ENCODE assay signal across 11 mouse cellular contexts in genomic region chr6:120466609-120467329, GRCm38 (mm10). TPM values are rescaled to one million over a fixed set of nuclear protein-coding genes. Genes with fewer than 3 reads are reported as not detected.
A peak's percentile ranks its signal among the peaks of the same experiment; 100 is the strongest.
DNase-seq lines count a peak whose midpoint lies in the region; ATAC-seq lines count a peak whose summit lies in the region.
"Had no signal": no experiment of that assay in that cellular context is flagged by ENCODE, and none has a peak within 500 bp of the region (broad histone marks: within the 10 kb centered on the region; RNA-seq: fewer than 3 reads in every experiment).

No protein-coding gene starts in this region.

- no peaks in the 10 kb centered on the region for H3K9me3 ChIP-seq in midbrain, embryonic 16.5 days (replicated peaks; ENCODE audit: control insufficient read depth, low read length, poor library complexity, severe bottlenecking)
- no peaks in the 10 kb centered on the region for H3K9me3 ChIP-seq in forebrain, embryonic 16.5 days (ENCODE audit: control insufficient read depth, low read length)

- H3K4me2 ChIP-seq in midbrain, embryonic 16.5 days (ENCODE audit: low read length), result no peak overlapping the region
- no peak overlapping the region for H3K4me2 ChIP-seq in forebrain, embryonic 16.5 days (ENCODE audit: low read length)

- H3K4me3 ChIP-seq in midbrain, embryonic 16.5 days (ENCODE audit: low read depth, low read length), result no peak overlapping the region
- no peak overlapping the region for H3K4me3 ChIP-seq in forebrain, embryonic 16.5 days (replicated peaks; ENCODE audit: low read length)

- no peak overlapping the region for H3K27ac ChIP-seq in midbrain, embryonic 16.5 days (ENCODE audit: low read length)
- H3K27ac ChIP-seq in forebrain, embryonic 16.5 days (ENCODE audit: low read length), result no peak overlapping the region

- H3K9ac ChIP-seq in midbrain, embryonic 16.5 days (ENCODE audit: low read depth, low read length), result no peak overlapping the region
- no peak overlapping the region for H3K9ac ChIP-seq in forebrain, embryonic 16.5 days (replicated peaks; ENCODE audit: low read depth, low read length)

- DNase-seq in lung, postnatal 36 days, result peak; percentile 58
- DNase-seq in lung, postnatal 10 days, result no peak
- DNase-seq in thymus, postnatal 36 days, result peak; percentile 73 to 81
- no peak for DNase-seq in cerebellum, adult 9-11 months
- DNase-seq: adrenal gland, adult 8-10 months; gastrocnemius, postnatal 14 days; right cerebral cortex, postnatal 25 days had no signal

- H3K4me1 ChIP-seq in midbrain, embryonic 16.5 days (ENCODE audit: control insufficient read depth, insufficient read depth, low read length), result peaks cover 6% of the 10 kb centered on the region
- peaks cover 17% of the 10 kb centered on the region for H3K4me1 ChIP-seq in forebrain, embryonic 16.5 days (replicated peaks; ENCODE audit: control insufficient read depth, insufficient read depth, low read length)

- H3K27me3 ChIP-seq in midbrain, embryonic 16.5 days (ENCODE audit: control insufficient read depth, insufficient read depth, low read depth, low read length), result peaks cover 18% of the 10 kb centered on the region
- H3K27me3 ChIP-seq in forebrain, embryonic 16.5 days (replicated peaks; ENCODE audit: control insufficient read depth, insufficient read depth, low read length), result peaks cover 10% of the 10 kb centered on the region

- no peaks in the 10 kb centered on the region for H3K36me3 ChIP-seq in midbrain, embryonic 16.5 days (ENCODE audit: control insufficient read depth, insufficient read depth, low read length)
- no peaks in the 10 kb centered on the region for H3K36me3 ChIP-seq in forebrain, embryonic 16.5 days (ENCODE audit: control insufficient read depth, insufficient read depth)

- 81% methylated on average over 10 of the region's 10 CpGs for WGBS in midbrain, embryonic 16.5 days
- 78% methylated on average over 10 of the region's 10 CpGs for WGBS in forebrain, embryonic 16.5 days

- peak; percentile 72 for ATAC-seq in common myeloid progenitor, adult 5-6 weeks (replicated peaks; ENCODE audit: low read depth, poor library complexity, severe bottlenecking)
- peak; percentile 48 for ATAC-seq in megakaryocyte, adult 5-6 weeks (ENCODE audit: poor library complexity, severe bottlenecking)
- no peak for ATAC-seq in midbrain, embryonic 16.5 days
- no peak for ATAC-seq in forebrain, embryonic 16.5 days

RNA-seq across cellular contexts. Expression of gene Il17ra, which starts 3.7 kb away (rescaled TPM):
- 29.6 and 31.8 TPM in 2 replicates for total RNA-seq in common myeloid progenitor, adult 5-6 weeks (2017)
- 93.8 and 108 TPM in 2 replicates for total RNA-seq in megakaryocyte, adult 5-6 weeks (2015)
- 76.6 and 79.8 TPM in 2 replicates for total RNA-seq in megakaryocyte, adult 5-6 weeks (2017)
- polyA plus RNA-seq in midbrain, embryonic 16.5 days (2015; fragmentation: Nextera tagmentation; extraction: Ambion mirVana), result 2.3 and 3.5 TPM in 2 replicates
- polyA plus RNA-seq in forebrain, embryonic 16.5 days (2015; fragmentation: Nextera tagmentation; extraction: Ambion mirVana), result 4.6 and 5.3 TPM in 2 replicates

RNA-seq across cellular contexts. Expression of gene Tmem121b, which starts 26.8 kb away (rescaled TPM):
- 0.53 and 0.73 TPM in 2 replicates for total RNA-seq in common myeloid progenitor, adult 5-6 weeks (2017)
- total RNA-seq in megakaryocyte, adult 5-6 weeks (2015), result 0.05 TPM in 1 of 2 replicates, not detected in the other
- not detected in 2 replicates for total RNA-seq in megakaryocyte, adult 5-6 weeks (2017)
- polyA plus RNA-seq in midbrain, embryonic 16.5 days (2015; fragmentation: Nextera tagmentation; extraction: Ambion mirVana), result 2.6 and 2.9 TPM in 2 replicates
- 3.3 and 3.5 TPM in 2 replicates for polyA plus RNA-seq in forebrain, embryonic 16.5 days (2015; fragmentation: Nextera tagmentation; extraction: Ambion mirVana)

Comparison
In these comparisons a context has a peak if more than half of its experiments do, and no peak if none do; other contexts are left out.
1. DNase-seq: peak in lung, postnatal 36 days (single experiment) and thymus, postnatal 36 days (2 of 2); none in lung, postnatal 10 days (single experiment) and cerebellum, adult 9-11 months (single experiment).
2. ATAC-seq: peak in common myeloid progenitor, adult 5-6 weeks (single experiment) and megakaryocyte, adult 5-6 weeks (single experiment); none in midbrain, embryonic 16.5 days (single experiment) and forebrain, embryonic 16.5 days (single experiment).